Mouse (Mus musculus): ENCODE data around the gene 1700016K19Rik.

DNA sequence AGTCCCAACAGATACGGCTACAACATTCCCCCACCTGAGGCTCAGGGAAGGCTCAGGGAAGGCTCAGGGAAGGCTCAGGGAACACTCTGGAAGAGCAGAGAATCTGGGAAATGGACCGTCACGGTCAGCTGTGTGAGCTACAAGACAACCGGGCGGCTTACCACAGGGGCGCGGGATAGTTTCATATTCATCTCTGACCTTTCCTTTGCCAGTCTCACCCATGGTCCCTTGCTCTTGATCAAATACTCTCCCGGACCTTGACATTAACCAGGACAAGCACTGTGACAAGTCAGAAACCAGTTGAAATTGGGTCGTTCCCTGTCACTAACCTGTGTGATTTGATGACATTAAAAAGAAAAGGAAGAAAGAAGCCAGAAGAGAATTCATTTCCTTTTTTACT, 44.8 kb upstream of the 1700016K19Rik start:
- TF ChIP-seq CTCF (IDR thresholded peaks at IDR 0.05; ENCODE audit: low read depth, low read length), result no peak
- TF ChIP-seq GATA2 (IDR thresholded peaks at IDR 0.05; ENCODE audit: borderline replicate concordance, low read depth, low read length), result no peak
- no peak for TF ChIP-seq GATA1 (IDR thresholded peaks at IDR 0.05; ENCODE audit: borderline replicate concordance, low read length)
- TF ChIP-seq POLR2AphosphoS5 (IDR thresholded peaks at IDR 0.05; ENCODE audit: insufficient replicate concordance, low read depth, low read length), result no peak
- TF ChIP-seq TAL1 (conservative IDR thresholded peaks at IDR 0.05; ENCODE audit: low read depth, low read length), result no peak
